Mouse (Mus musculus) myocyte (in vitro differentiated cells): ENCODE measurements around the gene Pacrg. TPM values are rescaled to one million over a fixed set of nuclear protein-coding genes. Genes with fewer than 3 reads are reported as not detected.

Experiments used
- H3K27me3 ChIP-seq: one replicate; pipeline ENCODE4 v1.6.1; 2011; ENCODE audit not compliant: control insufficient read depth, insufficient read depth, insufficient read length
- H3K36me3 ChIP-seq: one replicate; pipeline ENCODE4 v1.6.1; 2011; ENCODE audit not compliant: control insufficient read depth, insufficient read depth
- H3K4me2 ChIP-seq: one replicate; pipeline ENCODE4 v1.6.1; 2011; ENCODE audit warnings: low read depth, control low read depth
- H3K4me3 ChIP-seq: one replicate; pipeline ENCODE4 v1.5.1; 2011; ENCODE audit warnings: mild to moderate bottlenecking, control low read depth, moderate library complexity
- H3K79me2 ChIP-seq: one replicate; pipeline ENCODE4 v1.6.1; 2011; ENCODE audit not compliant: control insufficient read depth, insufficient read depth
- H3ac ChIP-seq: one replicate; pipeline ENCODE4 v1.6.1; 2011; ENCODE audit not compliant: control insufficient read depth, insufficient read length
- CEBPB ChIP-seq: IDR thresholded peaks from 2 replicates; pipeline ENCODE4 v1.6.1; 2011; ENCODE audit warnings: mild to moderate bottlenecking, moderate library complexity; ENCODE audit not compliant: poor library complexity, insufficient read depth, severe bottlenecking
- E2F4 ChIP-seq: IDR thresholded peaks from one replicate; pipeline ENCODE4 v1.6.1; 2011; ENCODE audit warnings: mild to moderate bottlenecking, control low read depth, moderate library complexity; ENCODE audit not compliant: insufficient read depth
- MAX ChIP-seq: IDR thresholded peaks from one replicate; pipeline ENCODE4 v1.6.1; 2011; ENCODE audit warnings: low read depth, mild to moderate bottlenecking, control low read depth
- MYOD1 ChIP-seq, 3 experiments: IDR thresholded peaks; one replicate each; pipeline ENCODE4 v1.6.1; 2011; ENCODE audit warnings: control low read depth in 2 of 3, low read depth in 2 of 3, mild to moderate bottlenecking in 2 of 3, moderate library complexity in 1 of 3; ENCODE audit not compliant: insufficient read length in 2 of 3, control insufficient read depth in 1 of 3
- MYOG ChIP-seq, 3 experiments: IDR thresholded peaks; one replicate each; pipeline ENCODE4 v1.6.1; 2011; ENCODE audit warnings: control low read depth in 2 of 3, low read depth in 2 of 3, mild to moderate bottlenecking in 2 of 3; ENCODE audit not compliant: insufficient read length in 2 of 3, control insufficient read depth in 1 of 3, insufficient read depth in 1 of 3
- POLR2A ChIP-seq: IDR thresholded peaks from one replicate; pipeline ENCODE4 v1.6.1; 2011; ENCODE audit warnings: low read depth, mild to moderate bottlenecking, control low read depth, moderate library complexity; ENCODE audit not compliant: insufficient read length
- POLR2AphosphoS2 ChIP-seq: IDR thresholded peaks from one replicate; pipeline ENCODE4 v1.6.1; 2011; ENCODE audit warnings: low read depth, control low read depth; ENCODE audit not compliant: insufficient read length
- REST ChIP-seq: IDR thresholded peaks from one replicate; pipeline ENCODE4 v1.6.1; 2011; ENCODE audit warnings: mild to moderate bottlenecking, control low read depth, moderate library complexity; ENCODE audit not compliant: insufficient read depth, insufficient read length
- SRF ChIP-seq: IDR thresholded peaks from one replicate; pipeline ENCODE4 v1.6.1; 2011; ENCODE audit warnings: low read depth; ENCODE audit not compliant: control insufficient read depth, insufficient read length
- TCF12 ChIP-seq: IDR thresholded peaks from one replicate; pipeline ENCODE4 v1.6.1; 2011; ENCODE audit warnings: mild to moderate bottlenecking, control low read depth; ENCODE audit not compliant: poor library complexity, insufficient read depth, severe bottlenecking
- TCF3 ChIP-seq: IDR thresholded peaks from one replicate; pipeline ENCODE4 v1.6.1; 2011; ENCODE audit warnings: low read depth, control low read depth; ENCODE audit not compliant: insufficient read length
- USF1 ChIP-seq: IDR thresholded peaks from one replicate; pipeline ENCODE4 v1.6.1; 2011; ENCODE audit warnings: low read depth, mild to moderate bottlenecking, control low read depth, moderate library complexity
- polyA plus RNA-seq: library from polyadenylated mRNA; unstranded; fragments of >200 nt; fragmentation: generic; extraction: Trizol; gene quantifications from one replicate; pipeline ENCODE4 v1.2.1, GENCODE M21; 2012; ENCODE audit warnings: missing spikeins

Gene Pacrg
- polyA plus RNA-seq, result 0.64 TPM

DNA sequence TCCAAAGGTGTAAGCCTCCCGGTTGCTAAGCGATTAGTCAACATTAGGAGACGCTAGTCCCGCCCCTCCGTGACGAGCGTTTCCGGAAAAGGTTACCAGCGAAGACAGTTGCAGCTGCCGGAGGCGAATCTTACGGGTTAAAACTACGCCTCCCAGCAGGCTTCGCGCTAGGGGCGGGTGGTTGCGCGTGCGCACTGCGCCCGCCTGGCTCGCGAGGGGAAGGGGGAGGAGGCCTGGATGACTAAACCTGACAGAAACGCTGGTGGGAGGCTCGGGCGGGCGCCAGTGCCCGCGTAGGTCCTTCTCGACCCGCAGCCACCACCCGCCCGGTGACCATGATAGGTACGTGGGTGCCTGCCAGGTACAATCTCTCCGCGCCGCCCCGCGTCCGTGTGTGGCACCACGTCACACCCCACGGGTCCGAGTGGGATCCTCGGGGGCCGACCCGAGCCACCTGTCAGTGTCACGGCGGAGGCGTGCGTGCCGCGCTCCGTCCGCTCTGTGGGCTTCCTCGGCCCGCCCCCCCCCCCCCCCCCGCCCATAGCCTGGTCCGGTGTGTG, at the start of gene Pacrg, which contains the start of gene Prkn:
Pacrg (minus strand) TSS at position 164 of the 560 bp plus-strand sequence.
Prkn (plus strand) TSS at position 237 of the 560 bp plus-strand sequence.
- Histone ChIP-seq H3K79me2 (no peaks in the 10 kb centered on the region), H3K4me2 (peak within 1 kb of the TSS; percentile 87), H3K27me3 (peaks cover 4% of the 10 kb centered on the region), H3K4me3 (peak within 1 kb of the TSS; percentile 27), H3ac (peak within 1 kb of the TSS; percentile 68), H3K36me3 (no peaks in the 10 kb centered on the region)
- peak; percentile 17 to 78 (median 74) for TF ChIP-seq MYOG (IDR thresholded peaks at IDR 0.05; ENCODE audit: control insufficient read depth in 1 of 3, insufficient read depth in 1 of 3, insufficient read length in 2 of 3, low read depth in 2 of 3)
- peak; percentile 69 for TF ChIP-seq POLR2A
- no peak for TF ChIP-seq TCF12
- TF ChIP-seq SRF, result no peak
- TF ChIP-seq POLR2AphosphoS2, result peak; percentile 65
- peak; percentile 24 to 72 (median 50) for TF ChIP-seq MYOD1 (IDR thresholded peaks at IDR 0.05; ENCODE audit: control insufficient read depth in 1 of 3, insufficient read length in 2 of 3, low read depth in 2 of 3)
- no peak for TF ChIP-seq TCF3
- no peak for TF ChIP-seq E2F4
- TF ChIP-seq CEBPB, result no peak

DNA sequence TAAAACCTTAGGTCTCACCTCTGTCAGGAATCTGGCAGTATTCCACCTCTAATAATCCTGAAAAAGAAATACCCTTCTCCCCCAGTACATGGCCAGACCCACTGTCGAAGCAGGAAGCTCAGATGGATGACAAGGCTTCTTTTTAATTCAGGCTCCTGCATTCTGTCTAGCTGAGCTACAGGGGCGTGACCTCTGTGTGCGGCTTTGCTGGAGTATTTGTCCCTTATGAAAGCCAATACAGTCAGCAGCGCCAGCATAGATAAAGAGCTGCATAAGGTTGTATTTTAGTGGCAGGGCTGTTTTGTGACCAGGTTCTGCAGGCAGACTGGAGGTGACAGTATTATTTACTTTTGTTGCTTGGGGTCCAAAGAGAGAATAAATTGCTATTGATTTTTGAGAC, 47.8 kb upstream of the Pacrg start:
- Histone ChIP-seq H3ac (no peak overlapping the region), H3K36me3 (no peaks in the 10 kb centered on the region), H3K27me3 (no peaks in the 10 kb centered on the region), H3K4me3 (no peak overlapping the region), H3K4me2 (no peak overlapping the region), H3K79me2 (no peaks in the 10 kb centered on the region)
- no peak for TF ChIP-seq E2F4
- no peak for TF ChIP-seq REST

DNA sequence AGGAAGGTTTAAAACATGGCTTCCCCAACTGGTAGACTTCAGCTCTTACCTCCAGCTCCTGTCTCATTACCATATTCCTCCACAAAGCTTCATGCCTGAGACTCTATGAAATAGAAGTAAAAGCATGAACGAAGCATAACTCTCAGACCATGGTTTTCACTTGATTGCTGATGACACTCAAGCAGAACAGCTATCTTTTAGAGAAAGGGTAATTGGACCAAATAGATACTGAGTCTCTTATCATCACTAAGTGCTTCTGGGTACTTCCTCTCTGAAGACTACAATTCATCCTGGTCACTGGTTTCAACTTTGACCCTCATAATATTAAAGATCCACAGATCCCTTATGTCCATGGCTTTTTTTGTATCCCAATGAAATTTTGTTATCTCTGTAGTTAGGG, 42.1 kb upstream of the Pacrg start:
- no peak overlapping the region for H3K4me3 ChIP-seq
- TF ChIP-seq POLR2A (no peak), TCF12 (no peak), MYOD1 (IDR thresholded peaks at IDR 0.05; ENCODE audit: control insufficient read depth in 1 of 3, insufficient read length in 2 of 3, low read depth in 2 of 3) (no peak), MYOG (IDR thresholded peaks at IDR 0.05; ENCODE audit: control insufficient read depth in 1 of 3, insufficient read depth in 1 of 3, insufficient read length in 2 of 3, low read depth in 2 of 3) (no peak), POLR2AphosphoS2 (no peak), TCF3 (no peak), MAX (no peak), REST (no peak), USF1 (no peak), E2F4 (no peak), SRF (no peak), CEBPB (no peak)
- H3K79me2 ChIP-seq, result no peaks in the 10 kb centered on the region
- no peak overlapping the region for H3K4me2 ChIP-seq
- no peaks in the 10 kb centered on the region for H3K27me3 ChIP-seq
- no peak overlapping the region for H3ac ChIP-seq
- no peaks in the 10 kb centered on the region for H3K36me3 ChIP-seq

DNA sequence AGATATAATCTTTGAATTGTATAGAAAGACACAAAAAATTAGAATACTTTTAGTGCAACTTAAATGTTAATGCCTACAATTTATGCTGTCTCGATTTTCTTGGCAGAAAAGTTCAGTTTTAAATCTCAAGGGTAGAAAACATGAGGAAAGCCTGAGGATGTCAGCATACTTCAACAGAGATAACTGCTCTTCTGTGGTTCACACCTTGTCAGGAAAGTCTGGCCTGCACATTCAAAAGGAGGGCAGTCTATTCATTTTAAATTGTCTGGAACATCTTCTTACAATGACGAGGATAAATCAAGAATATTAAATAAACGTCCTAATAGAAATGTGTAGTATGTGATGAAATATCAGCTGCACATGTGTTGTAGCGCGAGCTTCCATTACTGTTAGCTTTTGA, 38.9 kb upstream of the Pacrg start:
- Histone ChIP-seq H3ac (no peak overlapping the region), H3K36me3 (no peaks in the 10 kb centered on the region), H3K4me2 (no peak overlapping the region), H3K4me3 (no peak overlapping the region), H3K27me3 (no peaks in the 10 kb centered on the region), H3K79me2 (no peaks in the 10 kb centered on the region)
- TF ChIP-seq MYOG (IDR thresholded peaks at IDR 0.05; ENCODE audit: control insufficient read depth in 1 of 3, insufficient read depth in 1 of 3, insufficient read length in 2 of 3, low read depth in 2 of 3) (no peak), TCF12 (no peak), REST (no peak), SRF (no peak), POLR2AphosphoS2 (no peak), CEBPB (no peak)

DNA sequence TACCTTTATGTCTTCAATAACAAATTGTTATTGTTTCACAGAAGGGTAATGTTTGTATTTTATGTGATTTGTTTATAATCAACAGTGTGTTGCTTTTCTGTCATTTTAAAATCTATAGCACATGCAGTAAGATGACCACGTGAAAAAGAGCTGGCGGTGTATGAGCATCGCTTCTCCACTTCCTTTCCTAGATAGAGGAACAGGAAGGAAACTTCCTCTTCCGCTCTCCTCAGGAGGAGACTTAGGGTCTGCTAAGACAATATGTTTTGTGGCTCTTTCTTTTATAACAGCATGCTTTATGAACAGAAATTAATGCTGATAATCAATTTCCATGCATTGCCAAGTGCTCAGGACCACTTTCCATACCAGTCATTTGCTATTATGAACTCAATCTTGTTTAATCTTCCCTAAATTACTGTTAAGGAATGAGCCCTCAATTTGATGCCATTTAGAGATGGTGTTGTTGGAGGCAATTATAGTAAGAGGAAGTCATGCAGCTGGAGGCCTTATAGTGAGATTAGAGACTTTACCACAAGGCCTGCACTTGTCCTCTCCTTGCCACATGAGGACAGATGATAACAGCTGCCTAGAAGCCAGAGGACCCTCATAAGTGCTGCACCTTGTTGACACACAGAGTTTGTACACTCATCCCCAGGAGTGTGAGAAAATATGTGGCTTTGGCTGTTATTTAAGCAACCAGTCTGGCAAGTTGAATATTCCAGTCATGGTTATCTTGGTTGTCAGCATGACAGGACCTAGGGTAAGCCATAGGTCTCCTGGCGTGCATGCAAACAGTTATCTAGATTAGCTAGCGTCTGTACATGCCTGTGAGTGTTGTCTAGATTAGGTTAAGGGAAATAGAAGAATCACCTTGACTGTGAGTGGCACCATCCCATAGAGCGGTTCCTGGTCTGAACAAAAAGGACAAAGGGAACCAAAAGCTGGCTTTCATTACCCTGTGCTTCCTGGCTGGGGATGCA, 34.4 kb upstream of the Pacrg start:
- Histone ChIP-seq H3K79me2 (no peaks in the 10 kb centered on the region), H3K36me3 (no peaks in the 10 kb centered on the region), H3ac (no peak overlapping the region), H3K27me3 (no peaks in the 10 kb centered on the region), H3K4me3 (no peak overlapping the region), H3K4me2 (no peak overlapping the region)
- TF ChIP-seq POLR2AphosphoS2, result no peak
- no peak for TF ChIP-seq E2F4
- no peak for TF ChIP-seq MAX
- TF ChIP-seq CEBPB, result no peak
- no peak for TF ChIP-seq SRF
- no peak for TF ChIP-seq USF1
- TF ChIP-seq MYOD1 (IDR thresholded peaks at IDR 0.05; ENCODE audit: control insufficient read depth in 1 of 3, insufficient read length in 2 of 3, low read depth in 2 of 3), result no peak
- TF ChIP-seq MYOG (IDR thresholded peaks at IDR 0.05; ENCODE audit: control insufficient read depth in 1 of 3, insufficient read depth in 1 of 3, insufficient read length in 2 of 3, low read depth in 2 of 3), result no peak
